Mouse (Mus musculus): ENCODE data around the gene Cinp. TPM values are rescaled to one million over a fixed set of nuclear protein-coding genes. Genes with fewer than 3 reads are reported as not detected.

Gene Cinp
- polyA plus RNA-seq, 1 experiment, result 52.0 TPM

DNA sequence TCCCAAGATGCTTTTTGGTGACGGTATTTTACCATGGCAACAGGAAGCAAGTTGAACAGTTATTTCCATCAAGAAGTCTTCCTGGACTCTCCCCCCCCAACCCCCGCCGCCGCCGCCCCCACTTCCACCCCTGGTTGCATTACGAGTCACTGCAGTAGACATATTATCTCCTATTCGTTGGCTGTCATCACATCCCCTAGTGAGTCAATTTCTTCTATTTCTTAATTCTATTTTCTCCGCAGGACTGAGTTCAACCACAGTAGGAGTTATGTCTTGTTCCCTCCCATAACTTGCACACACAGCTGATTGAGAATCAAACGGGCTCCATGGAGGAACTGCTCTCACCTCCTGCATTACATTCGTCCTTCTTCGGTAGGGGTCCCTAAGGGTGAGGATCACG, 839 bp downstream of the Cinp start:
- WGBS, result 31% methylated on average over 12 of the region's 12 CpGs
- H3K4me1 ChIP-seq (replicated peaks; ENCODE audit: control insufficient read depth, insufficient read depth, low read length), result peaks cover 9% of the 10 kb centered on the region
- no peaks in the 10 kb centered on the region for H3K36me3 ChIP-seq (ENCODE audit: control insufficient read depth, insufficient read depth, low read length)
- peak overlapping the region; percentile 88 for H3K4me3 ChIP-seq (ENCODE audit: control insufficient read depth, insufficient read depth, low read length)
- no peak overlapping the region for H3K27ac ChIP-seq (ENCODE audit: control insufficient read depth, insufficient read depth, low read length)
- H3K27me3 ChIP-seq (ENCODE audit: control insufficient read depth, insufficient read depth, low read length), result no peaks in the 10 kb centered on the region
- TF ChIP-seq POLR2A (IDR thresholded peaks at IDR 0.05; ENCODE audit: control insufficient read depth, extremely low read depth, insufficient read depth, low read length, poor library complexity), result no peak
- TF ChIP-seq CTCF (IDR thresholded peaks at IDR 0.05; ENCODE audit: borderline replicate concordance, control insufficient read depth, extremely low read depth, insufficient read depth, low read length, poor library complexity), result no peak
- peak; percentile 3 for DNase-seq

DNA sequence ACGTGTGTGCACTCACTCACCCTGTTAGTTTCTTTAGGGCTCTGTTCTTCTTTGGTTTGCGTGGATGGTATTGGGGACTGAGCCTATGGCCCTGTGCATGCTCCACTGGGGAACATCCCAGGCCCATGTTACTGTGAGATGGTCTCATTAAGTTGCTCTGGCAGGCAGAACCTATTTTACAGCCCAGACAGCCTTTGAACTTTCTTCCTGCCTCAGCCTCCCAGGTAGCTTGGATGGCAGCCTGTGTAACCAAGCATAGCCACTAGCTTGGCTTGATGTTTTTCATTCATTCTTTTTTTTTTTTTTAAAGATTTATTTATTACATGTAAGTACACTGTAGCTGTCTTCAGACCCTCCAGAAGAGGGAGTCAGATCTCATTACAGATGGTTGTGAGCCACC, 3.7 kb downstream of the Cinp start:
- Histone ChIP-seq H3K36me3 (ENCODE audit: control insufficient read depth, insufficient read depth, low read length) (0 out of 2 replicates have a peak, but pooled peaks cover 3% of the 10 kb centered on the region), H3K4me1 (replicated peaks; ENCODE audit: control insufficient read depth, insufficient read depth, low read length) (peaks cover 9% of the 10 kb centered on the region), H3K4me3 (ENCODE audit: control insufficient read depth, insufficient read depth, low read length) (no peak overlapping the region), H3K27me3 (ENCODE audit: control insufficient read depth, insufficient read depth, low read length) (no peaks in the 10 kb centered on the region), H3K27ac (ENCODE audit: control insufficient read depth, insufficient read depth, low read length) (no peak overlapping the region)
- WGBS, result 98% methylated on average over 2 of the region's 2 CpGs
- no peak for DNase-seq
- TF ChIP-seq POLR2A (IDR thresholded peaks at IDR 0.05; ENCODE audit: control insufficient read depth, extremely low read depth, insufficient read depth, low read length, poor library complexity), result no peak
- TF ChIP-seq CTCF (IDR thresholded peaks at IDR 0.05; ENCODE audit: borderline replicate concordance, control insufficient read depth, extremely low read depth, insufficient read depth, low read length, poor library complexity), result no peak

DNA sequence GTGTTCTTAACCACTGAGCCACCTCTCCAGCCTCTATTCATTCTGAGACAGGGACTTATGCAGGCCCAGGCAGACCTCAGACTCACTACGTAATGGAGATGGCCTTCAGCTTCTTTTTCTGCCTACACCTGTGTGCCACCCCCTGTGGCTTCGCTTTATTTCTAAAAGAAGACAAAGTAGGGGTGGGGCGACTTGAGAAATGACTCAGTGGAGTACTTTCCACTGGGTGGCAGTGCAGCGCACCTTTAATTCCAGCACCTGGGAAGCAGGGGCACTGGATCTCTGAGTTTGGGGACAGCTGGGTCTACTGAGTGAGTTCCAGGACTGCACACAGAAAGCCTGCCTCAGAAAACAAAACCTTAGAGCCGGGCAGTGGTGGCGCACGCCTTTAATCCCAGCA, 6.7 kb downstream of the Cinp start:
- Histone ChIP-seq H3K27me3 (ENCODE audit: control insufficient read depth, insufficient read depth, low read length) (no peaks in the 10 kb centered on the region), H3K4me3 (ENCODE audit: control insufficient read depth, insufficient read depth, low read length) (no peak overlapping the region), H3K36me3 (ENCODE audit: control insufficient read depth, insufficient read depth, low read length) (peaks cover 16% of the 10 kb centered on the region), H3K27ac (ENCODE audit: control insufficient read depth, insufficient read depth, low read length) (no peak overlapping the region), H3K4me1 (replicated peaks; ENCODE audit: control insufficient read depth, insufficient read depth, low read length) (no peaks in the 10 kb centered on the region)
- WGBS, result 93% methylated on average over 7 of the region's 7 CpGs
- no peak for DNase-seq
- TF ChIP-seq CTCF (IDR thresholded peaks at IDR 0.05; ENCODE audit: borderline replicate concordance, control insufficient read depth, extremely low read depth, insufficient read depth, low read length, poor library complexity), result no peak
- TF ChIP-seq POLR2A (IDR thresholded peaks at IDR 0.05; ENCODE audit: control insufficient read depth, extremely low read depth, insufficient read depth, low read length, poor library complexity), result no peak

DNA sequence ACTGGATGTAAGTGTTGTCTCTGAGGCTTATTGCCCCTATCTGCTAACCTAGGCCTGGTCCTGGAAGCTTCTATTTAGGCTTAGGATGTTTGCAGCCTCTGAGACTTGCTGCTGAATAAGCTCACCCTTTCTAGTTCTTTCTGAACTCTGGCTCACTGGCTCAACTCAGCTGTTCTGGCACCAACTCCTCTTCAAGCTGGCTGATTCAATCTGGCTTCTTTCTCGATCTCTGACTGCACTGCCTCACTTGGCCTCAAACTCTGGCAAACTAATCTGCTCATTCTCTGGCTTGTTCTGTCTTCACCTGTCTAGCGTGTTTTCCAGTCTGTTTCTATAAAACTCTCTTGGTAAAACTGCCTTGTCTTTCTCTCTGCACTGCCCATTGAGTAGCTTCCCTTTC, 13.6 kb downstream of the Cinp start:
- H3K27ac ChIP-seq (ENCODE audit: control insufficient read depth, insufficient read depth, low read length), result no peak overlapping the region
- no peak for DNase-seq
- peaks cover 36% of the 10 kb centered on the region for H3K36me3 ChIP-seq (ENCODE audit: control insufficient read depth, insufficient read depth, low read length)
- no peaks in the 10 kb centered on the region for H3K27me3 ChIP-seq (ENCODE audit: control insufficient read depth, insufficient read depth, low read length)
- 95% methylated on average over 2 of the region's 2 CpGs for WGBS
- TF ChIP-seq CTCF (IDR thresholded peaks at IDR 0.05; ENCODE audit: borderline replicate concordance, control insufficient read depth, extremely low read depth, insufficient read depth, low read length, poor library complexity), result no peak
- TF ChIP-seq POLR2A (IDR thresholded peaks at IDR 0.05; ENCODE audit: control insufficient read depth, extremely low read depth, insufficient read depth, low read length, poor library complexity), result no peak
- no peaks in the 10 kb centered on the region for H3K4me1 ChIP-seq (replicated peaks; ENCODE audit: control insufficient read depth, insufficient read depth, low read length)
- no peak overlapping the region for H3K4me3 ChIP-seq (ENCODE audit: control insufficient read depth, insufficient read depth, low read length)

DNA sequence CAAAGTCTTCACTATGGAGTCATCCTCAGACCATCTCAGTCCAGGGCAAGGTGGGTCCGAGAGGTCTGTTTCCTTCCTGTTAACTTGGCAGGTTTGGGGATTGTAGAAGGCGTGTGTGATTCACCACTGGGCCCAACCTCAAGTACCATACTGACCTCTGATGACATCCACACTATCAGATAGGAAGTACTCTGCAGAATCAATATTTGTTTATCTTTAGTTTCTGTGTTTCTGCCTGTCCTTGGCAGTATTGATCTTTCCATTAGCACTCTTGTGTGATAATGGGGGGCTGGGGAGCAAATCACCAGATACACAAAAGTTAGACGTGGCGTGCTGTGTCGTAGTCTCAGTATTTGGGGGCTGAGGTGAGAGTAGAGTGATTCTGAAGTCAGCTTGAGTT, 17.7 kb downstream of the Cinp start:
- 95% methylated on average over 5 of the region's 5 CpGs for WGBS
- H3K27ac ChIP-seq (ENCODE audit: control insufficient read depth, insufficient read depth, low read length), result no peak overlapping the region
- peaks cover 3% of the 10 kb centered on the region for H3K4me1 ChIP-seq (replicated peaks; ENCODE audit: control insufficient read depth, insufficient read depth, low read length)
- peaks cover 33% of the 10 kb centered on the region for H3K36me3 ChIP-seq (ENCODE audit: control insufficient read depth, insufficient read depth, low read length)
- no peak for TF ChIP-seq CTCF (IDR thresholded peaks at IDR 0.05; ENCODE audit: borderline replicate concordance, control insufficient read depth, extremely low read depth, insufficient read depth, low read length, poor library complexity)
- TF ChIP-seq POLR2A (IDR thresholded peaks at IDR 0.05; ENCODE audit: control insufficient read depth, extremely low read depth, insufficient read depth, low read length, poor library complexity), result no peak
- H3K4me3 ChIP-seq (ENCODE audit: control insufficient read depth, insufficient read depth, low read length), result no peak overlapping the region
- no peak for DNase-seq
- no peaks in the 10 kb centered on the region for H3K27me3 ChIP-seq (ENCODE audit: control insufficient read depth, insufficient read depth, low read length)

DNA sequence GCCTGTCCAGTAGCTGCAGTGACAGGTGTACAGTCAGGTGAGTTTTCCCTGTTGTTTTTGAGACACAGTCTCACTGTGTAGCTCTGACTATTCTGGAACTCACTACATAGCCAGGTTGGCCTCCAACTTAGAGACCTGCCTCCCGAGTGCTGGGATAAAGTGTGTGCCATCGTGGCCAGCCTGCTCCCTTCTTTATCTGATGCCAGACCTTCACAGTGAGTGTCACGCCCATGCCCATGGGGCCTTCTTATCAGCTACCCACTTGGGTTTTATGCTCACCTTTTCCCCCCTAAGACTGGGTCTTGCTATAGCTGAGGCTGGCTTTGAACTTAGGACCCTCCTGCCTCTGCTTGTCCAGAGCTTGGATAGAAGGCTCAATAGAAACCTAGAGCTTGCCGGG, 18.8 kb downstream of the Cinp start:
- Histone ChIP-seq H3K4me1 (replicated peaks; ENCODE audit: control insufficient read depth, insufficient read depth, low read length) (peaks cover 3% of the 10 kb centered on the region), H3K27me3 (ENCODE audit: control insufficient read depth, insufficient read depth, low read length) (no peaks in the 10 kb centered on the region), H3K27ac (ENCODE audit: control insufficient read depth, insufficient read depth, low read length) (no peak overlapping the region), H3K36me3 (ENCODE audit: control insufficient read depth, insufficient read depth, low read length) (peaks cover 29% of the 10 kb centered on the region), H3K4me3 (ENCODE audit: control insufficient read depth, insufficient read depth, low read length) (no peak overlapping the region)
- DNase-seq, result no peak
- 96% methylated on average over 4 of the region's 4 CpGs for WGBS
- no peak for TF ChIP-seq CTCF (IDR thresholded peaks at IDR 0.05; ENCODE audit: borderline replicate concordance, control insufficient read depth, extremely low read depth, insufficient read depth, low read length, poor library complexity)
- TF ChIP-seq POLR2A (IDR thresholded peaks at IDR 0.05; ENCODE audit: control insufficient read depth, extremely low read depth, insufficient read depth, low read length, poor library complexity), result no peak

DNA sequence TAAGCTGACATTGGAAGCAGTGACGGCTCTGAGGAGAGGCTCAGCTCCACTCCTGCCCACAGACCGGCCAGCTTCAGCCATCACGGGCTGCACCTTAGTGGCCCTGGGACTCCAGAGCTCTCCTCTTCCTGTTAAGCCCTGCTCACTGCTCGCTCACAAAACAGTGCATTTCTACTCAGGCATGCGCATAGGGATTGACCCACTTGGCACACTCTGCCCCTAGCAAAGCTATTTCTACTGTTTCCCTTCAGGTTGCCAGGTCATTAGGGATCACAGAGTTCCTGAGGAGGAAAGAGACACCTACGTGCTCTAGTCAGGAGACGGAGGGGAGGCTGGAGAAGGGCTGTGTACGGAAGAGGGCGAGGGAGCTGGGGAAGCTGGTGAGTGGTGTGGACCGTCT, 23.0 kb downstream of the Cinp start:
- no peak for DNase-seq
- H3K27ac ChIP-seq (ENCODE audit: control insufficient read depth, insufficient read depth, low read length), result no peak overlapping the region
- H3K4me1 ChIP-seq (replicated peaks; ENCODE audit: control insufficient read depth, insufficient read depth, low read length), result peaks cover 7% of the 10 kb centered on the region
- peaks cover 11% of the 10 kb centered on the region; the same call in 1 of the 2 replicates for H3K36me3 ChIP-seq (ENCODE audit: control insufficient read depth, insufficient read depth, low read length)
- H3K27me3 ChIP-seq (ENCODE audit: control insufficient read depth, insufficient read depth, low read length), result no peaks in the 10 kb centered on the region
- H3K4me3 ChIP-seq (ENCODE audit: control insufficient read depth, insufficient read depth, low read length), result no peak overlapping the region
- WGBS, result 95% methylated on average over 10 of the region's 10 CpGs
- no peak for TF ChIP-seq POLR2A (IDR thresholded peaks at IDR 0.05; ENCODE audit: control insufficient read depth, extremely low read depth, insufficient read depth, low read length, poor library complexity)
- no peak for TF ChIP-seq CTCF (IDR thresholded peaks at IDR 0.05; ENCODE audit: borderline replicate concordance, control insufficient read depth, extremely low read depth, insufficient read depth, low read length, poor library complexity)

Measured in thymus, adult 2 months (tissue).